Mouse (Mus musculus): ENCODE measurements around the gene Car12. TPM values are rescaled to one million over a fixed set of nuclear protein-coding genes. Genes with fewer than 3 reads are reported as not detected.

Car12 gene
- polyA plus RNA-seq, 1 experiment from 2014 or later: 6.6 TPM

DNA sequence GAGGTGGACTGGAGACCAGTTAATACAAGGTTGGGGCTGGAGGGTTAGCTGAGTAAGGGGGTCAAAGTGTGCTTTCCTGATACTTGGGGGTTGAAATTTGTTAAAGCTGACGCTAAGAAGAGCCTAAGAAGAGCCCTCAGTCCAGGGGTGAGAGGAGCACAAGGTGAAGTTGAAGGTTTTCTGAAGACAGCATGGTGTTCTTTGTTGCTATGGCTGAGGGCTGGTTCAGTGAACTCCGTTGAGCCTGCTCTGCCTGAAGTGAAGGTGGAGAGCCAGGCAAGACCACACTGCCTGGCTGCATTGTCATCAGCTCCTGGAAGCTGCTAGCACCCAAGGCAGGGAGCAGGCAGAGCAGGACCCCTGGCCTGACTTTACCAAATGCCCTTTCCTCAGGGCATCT is 1.9 kb downstream of the Car12 start:
- ATAC-seq (ENCODE audit: low FRiP score, low read depth): no peak
- Histone ChIP-seq H3K36me3 (no peaks in the 10 kb centered on the region), H3K4me1 (replicated peaks) (peaks cover 13% of the 10 kb centered on the region), H3K27me3 (peaks cover 9% of the 10 kb centered on the region; the same call in 1 of the 2 replicates), H3K4me3 (no peak overlapping the region), H3K27ac (replicated peaks) (no peak overlapping the region), H3K4me2 (no peak overlapping the region), H3K9me3 (no peaks in the 10 kb centered on the region), H3K9ac (no peak overlapping the region)
- 76% methylated on average over 2 of the region's 2 CpGs for WGBS

DNA sequence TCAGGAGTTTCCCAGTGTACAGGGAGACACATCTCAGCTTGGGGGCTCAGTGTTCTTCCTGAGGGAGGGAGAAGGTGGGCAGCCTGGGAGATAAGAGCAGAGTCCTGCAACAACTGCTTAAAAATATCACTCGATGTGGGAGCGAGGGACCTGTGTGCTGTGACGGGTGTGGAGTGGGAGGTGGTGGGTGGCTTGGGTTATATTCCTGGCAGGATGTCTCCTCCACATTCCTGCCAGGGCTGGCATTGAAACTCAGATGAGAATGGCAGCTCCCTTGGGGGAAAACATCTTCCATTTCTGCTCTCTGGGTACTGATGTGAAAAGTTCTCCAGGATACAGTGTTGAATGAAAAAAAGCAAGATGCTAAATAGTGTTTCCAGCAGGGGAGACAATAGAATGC is 3.0 kb downstream of the Car12 start:
- 96% methylated on average over 3 of the region's 3 CpGs for WGBS
- Histone ChIP-seq H3K4me2 (no peak overlapping the region), H3K9ac (no peak overlapping the region), H3K27me3 (peaks cover 9% of the 10 kb centered on the region; the same call in 1 of the 2 replicates), H3K4me1 (replicated peaks) (peaks cover 13% of the 10 kb centered on the region), H3K27ac (replicated peaks) (no peak overlapping the region), H3K36me3 (no peaks in the 10 kb centered on the region), H3K4me3 (no peak overlapping the region), H3K9me3 (no peaks in the 10 kb centered on the region)
- ATAC-seq (ENCODE audit: low FRiP score, low read depth): no peak

DNA sequence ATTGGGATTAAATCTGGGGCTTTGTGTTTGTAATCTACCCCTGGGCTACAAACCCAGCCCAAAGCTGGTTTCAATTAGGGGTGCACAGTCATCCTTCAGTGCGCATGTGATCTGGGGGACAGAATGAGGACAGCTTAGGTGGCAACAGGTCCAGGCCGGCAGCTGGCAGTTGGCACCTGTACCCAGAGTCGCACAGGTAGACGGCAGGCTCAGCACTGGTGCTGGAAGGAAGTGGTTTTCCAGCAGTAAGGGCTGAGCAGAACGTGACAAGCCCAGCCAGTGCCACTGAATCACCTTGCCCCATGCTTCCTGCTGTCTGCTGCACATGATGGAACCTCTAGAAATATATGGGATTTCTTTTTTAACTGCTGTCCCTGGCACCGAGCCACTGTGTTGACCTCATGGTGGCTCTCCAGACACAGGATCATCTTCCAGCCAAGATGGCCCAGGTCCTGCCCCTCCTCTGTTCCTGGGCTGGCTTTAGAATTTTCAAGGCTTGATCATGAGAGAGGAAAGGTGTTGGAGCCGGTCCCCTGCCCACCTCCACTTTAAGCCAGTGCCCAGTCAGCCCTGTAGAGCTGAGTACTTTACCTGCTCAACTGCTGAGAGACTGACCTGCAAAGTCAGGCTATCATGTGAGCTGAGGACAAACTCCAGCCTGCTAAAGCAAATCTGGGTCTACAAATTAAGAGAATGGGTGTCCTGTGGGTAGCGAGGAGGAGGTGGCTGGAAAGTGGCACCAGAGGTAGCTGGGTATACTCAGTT is 7.4 kb downstream of the Car12 start:
- Histone ChIP-seq H3K4me1 (replicated peaks) (peaks cover 8% of the 10 kb centered on the region; the same call in 1 of the 2 replicates), H3K9ac (no peak overlapping the region), H3K4me3 (no peak overlapping the region), H3K4me2 (no peak overlapping the region), H3K27ac (replicated peaks) (no peak overlapping the region), H3K27me3 (no peaks in the 10 kb centered on the region), H3K9me3 (no peaks in the 10 kb centered on the region), H3K36me3 (no peaks in the 10 kb centered on the region)
- ATAC-seq (ENCODE audit: low FRiP score, low read depth): no peak
- WGBS: 91% methylated on average over 8 of the region's 8 CpGs

DNA sequence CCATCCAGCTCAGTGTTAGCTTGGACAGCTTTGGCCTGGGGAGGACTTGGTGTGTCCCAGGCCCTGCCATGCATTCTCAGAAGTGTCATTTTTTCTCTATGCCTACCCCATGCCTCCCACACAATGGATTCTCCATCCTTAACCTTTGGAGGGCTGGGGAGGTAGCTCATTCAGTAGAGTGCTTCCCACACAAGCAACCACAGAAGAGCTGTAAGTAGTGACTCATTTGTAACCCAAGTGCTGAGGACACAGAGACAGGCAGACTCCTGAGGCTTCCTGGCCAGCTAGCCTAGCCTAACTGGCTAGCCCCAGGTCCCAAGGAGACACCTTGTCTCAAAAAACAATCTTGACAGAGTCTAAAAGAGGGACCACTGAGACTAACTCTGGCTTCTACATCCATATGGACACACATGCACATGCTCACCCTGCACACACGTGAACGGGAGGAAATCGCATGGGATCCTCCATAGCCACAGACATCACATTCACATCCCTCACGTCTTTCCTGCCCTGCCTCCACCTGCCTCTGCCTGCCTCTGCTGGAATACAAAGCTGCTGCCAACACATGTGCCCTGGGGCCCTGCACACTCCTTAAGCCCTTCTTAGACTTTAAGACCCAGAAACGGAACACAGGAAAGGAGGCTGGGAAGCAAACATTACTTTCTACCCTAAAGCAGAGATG is 8.8 kb downstream of the Car12 start:
- Histone ChIP-seq H3K27me3 (no peaks in the 10 kb centered on the region), H3K4me1 (replicated peaks) (peaks cover 8% of the 10 kb centered on the region; the same call in 1 of the 2 replicates), H3K9ac (no peak overlapping the region), H3K4me2 (no peak overlapping the region), H3K27ac (replicated peaks) (no peak overlapping the region), H3K4me3 (no peak overlapping the region), H3K9me3 (no peaks in the 10 kb centered on the region), H3K36me3 (no peaks in the 10 kb centered on the region)
- ATAC-seq (ENCODE audit: low FRiP score, low read depth): no peak
- WGBS: 77% methylated on average over 5 of the region's 5 CpGs

DNA sequence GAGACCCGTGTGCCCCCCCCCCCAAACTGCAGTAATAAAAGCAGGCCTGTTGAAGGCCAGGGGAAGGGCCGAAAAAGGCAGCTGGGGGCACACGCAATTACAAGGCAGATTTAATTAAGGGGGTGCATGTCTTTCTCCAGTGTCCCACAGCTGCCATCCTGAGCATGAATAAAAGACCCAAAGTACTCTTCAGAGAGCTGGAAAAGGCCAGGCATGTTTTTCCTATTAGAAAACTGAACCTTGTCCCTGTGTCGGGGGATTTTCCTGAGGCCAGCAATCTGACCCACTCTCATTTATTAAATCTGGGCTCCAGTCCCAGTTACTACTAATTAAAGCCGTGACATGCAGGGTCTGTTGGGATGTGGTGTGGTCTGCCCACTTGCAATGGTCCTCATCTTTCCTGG is 9.4 kb downstream of the Car12 start:
- H3K36me3 ChIP-seq: no peaks in the 10 kb centered on the region
- H3K4me3 ChIP-seq: no peak overlapping the region
- H3K9me3 ChIP-seq: no peaks in the 10 kb centered on the region
- whole genome bisulfite sequencing: 40% methylated on average over 5 of the region's 5 CpGs
- H3K9ac ChIP-seq: no peak overlapping the region
- ATAC-seq (ENCODE audit: low FRiP score, low read depth): no peak
- H3K4me1 ChIP-seq (replicated peaks): peaks cover 8% of the 10 kb centered on the region; the same call in 1 of the 2 replicates
- H3K4me2 ChIP-seq: no peak overlapping the region
- no peaks in the 10 kb centered on the region for H3K27me3 ChIP-seq
- H3K27ac ChIP-seq (replicated peaks): no peak overlapping the region

DNA sequence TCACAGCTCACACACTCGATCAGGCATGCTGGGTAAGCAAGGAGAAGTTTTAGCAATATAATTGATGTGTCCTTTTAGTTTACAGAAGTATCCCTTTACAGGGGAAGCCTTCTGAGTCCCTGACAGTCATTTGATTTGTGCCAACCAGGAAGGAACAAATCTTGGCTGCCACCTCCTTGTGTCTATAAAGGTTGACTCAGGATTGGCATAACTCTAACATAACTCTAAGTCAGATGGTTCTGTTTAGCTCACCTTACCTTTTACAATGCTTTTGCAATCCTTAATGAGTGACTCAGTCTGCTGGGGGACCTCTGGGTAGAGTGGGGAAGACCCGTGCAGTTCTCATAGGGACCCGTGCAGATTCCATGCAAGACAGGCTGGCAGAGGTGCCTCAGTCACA is 12.1 kb downstream of the Car12 start:
- H3K9me3 ChIP-seq: no peaks in the 10 kb centered on the region
- no peaks in the 10 kb centered on the region for H3K27me3 ChIP-seq
- WGBS: 87% methylated on average over 3 of the region's 3 CpGs
- H3K4me1 ChIP-seq (replicated peaks): peaks cover 8% of the 10 kb centered on the region; the same call in 1 of the 2 replicates
- H3K9ac ChIP-seq: no peak overlapping the region
- no peak overlapping the region for H3K4me2 ChIP-seq
- no peak for ATAC-seq (ENCODE audit: low FRiP score, low read depth)
- H3K4me3 ChIP-seq: no peak overlapping the region
- H3K27ac ChIP-seq (replicated peaks): no peak overlapping the region
- no peaks in the 10 kb centered on the region for H3K36me3 ChIP-seq

DNA sequence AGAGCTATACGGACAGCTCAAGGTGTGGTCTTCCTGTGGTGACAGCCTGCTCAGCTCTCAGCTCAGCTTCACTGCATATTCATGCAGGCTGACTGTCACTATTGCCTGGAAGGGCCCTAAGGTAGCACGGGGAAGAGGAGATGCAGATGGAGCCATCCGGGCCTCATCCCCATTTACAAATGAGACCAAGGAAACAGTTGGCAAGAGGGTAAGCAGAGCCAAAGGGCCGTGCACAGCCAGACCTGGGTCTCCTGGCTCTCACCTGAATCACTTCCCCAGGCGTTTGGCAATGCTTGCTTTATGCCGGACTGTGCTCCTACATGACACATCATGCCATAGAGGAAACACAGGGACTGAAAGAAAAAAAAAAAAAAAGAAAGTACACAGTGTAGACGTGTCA is 13.8 kb downstream of the Car12 start:
- Histone ChIP-seq H3K9me3 (no peaks in the 10 kb centered on the region), H3K27me3 (no peaks in the 10 kb centered on the region), H3K4me3 (no peak overlapping the region), H3K27ac (replicated peaks) (no peak overlapping the region), H3K36me3 (no peaks in the 10 kb centered on the region), H3K4me2 (no peak overlapping the region), H3K9ac (no peak overlapping the region), H3K4me1 (replicated peaks) (peaks cover 7% of the 10 kb centered on the region; the same call in 1 of the 2 replicates)
- ATAC-seq (ENCODE audit: low FRiP score, low read depth): no peak
- 67% methylated on average over 7 of the region's 7 CpGs for WGBS

DNA sequence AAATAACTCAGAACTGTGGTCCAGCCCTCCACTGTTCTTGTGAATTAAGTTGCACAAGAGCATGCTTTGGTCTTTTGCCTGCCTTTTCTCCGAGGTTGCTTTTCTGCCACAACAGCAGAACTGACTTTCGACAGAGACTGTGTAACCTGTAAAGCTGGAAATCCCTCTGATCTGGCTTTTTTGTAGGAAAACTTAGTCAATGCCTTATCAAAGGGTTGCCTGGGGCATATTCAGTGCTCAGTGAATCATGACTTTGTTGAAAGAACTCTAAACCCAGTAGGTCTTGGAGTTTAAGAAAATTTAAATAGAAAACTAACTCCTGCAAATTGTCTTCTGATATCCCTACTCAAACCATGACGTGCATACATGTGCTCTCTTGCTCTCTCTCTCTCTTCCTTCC is 17.1 kb downstream of the Car12 start:
- 68% methylated on average over 3 of the region's 3 CpGs for WGBS
- H3K4me2 ChIP-seq: no peak overlapping the region
- no peak overlapping the region for H3K27ac ChIP-seq (replicated peaks)
- no peaks in the 10 kb centered on the region for H3K9me3 ChIP-seq
- no peaks in the 10 kb centered on the region for H3K36me3 ChIP-seq
- no peak for ATAC-seq (ENCODE audit: low FRiP score, low read depth)
- H3K4me3 ChIP-seq: no peak overlapping the region
- H3K9ac ChIP-seq: no peak overlapping the region
- peaks cover 12% of the 10 kb centered on the region for H3K4me1 ChIP-seq (replicated peaks)
- no peaks in the 10 kb centered on the region for H3K27me3 ChIP-seq

DNA sequence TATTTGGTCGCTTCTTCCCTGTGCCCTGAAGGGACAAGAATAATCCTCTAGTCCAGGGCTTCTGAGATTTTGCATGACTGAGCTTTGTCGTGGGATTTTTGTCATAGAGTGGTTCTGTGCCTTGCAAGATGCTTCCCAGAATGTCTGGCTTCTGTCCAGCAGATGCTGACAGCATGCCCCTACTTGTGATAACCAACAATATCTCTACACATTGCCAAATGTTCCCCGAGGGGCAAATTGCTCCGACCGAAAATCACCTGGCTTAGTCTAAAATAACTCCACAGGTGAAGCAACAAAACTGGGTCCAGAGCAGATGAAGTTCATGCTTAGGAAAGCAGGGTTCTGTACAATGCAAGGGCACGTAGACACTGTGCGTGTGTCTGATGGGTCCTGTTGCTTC is 17.8 kb downstream of the Car12 start:
- H3K4me3 ChIP-seq: no peak overlapping the region
- no peaks in the 10 kb centered on the region for H3K27me3 ChIP-seq
- H3K4me2 ChIP-seq: no peak overlapping the region
- no peak overlapping the region for H3K9ac ChIP-seq
- no peaks in the 10 kb centered on the region for H3K36me3 ChIP-seq
- no peaks in the 10 kb centered on the region for H3K9me3 ChIP-seq
- no peak overlapping the region for H3K27ac ChIP-seq (replicated peaks)
- ATAC-seq (ENCODE audit: low FRiP score, low read depth): no peak
- peaks cover 12% of the 10 kb centered on the region for H3K4me1 ChIP-seq (replicated peaks)
- WGBS: 77% methylated on average over 7 of the region's 7 CpGs

DNA sequence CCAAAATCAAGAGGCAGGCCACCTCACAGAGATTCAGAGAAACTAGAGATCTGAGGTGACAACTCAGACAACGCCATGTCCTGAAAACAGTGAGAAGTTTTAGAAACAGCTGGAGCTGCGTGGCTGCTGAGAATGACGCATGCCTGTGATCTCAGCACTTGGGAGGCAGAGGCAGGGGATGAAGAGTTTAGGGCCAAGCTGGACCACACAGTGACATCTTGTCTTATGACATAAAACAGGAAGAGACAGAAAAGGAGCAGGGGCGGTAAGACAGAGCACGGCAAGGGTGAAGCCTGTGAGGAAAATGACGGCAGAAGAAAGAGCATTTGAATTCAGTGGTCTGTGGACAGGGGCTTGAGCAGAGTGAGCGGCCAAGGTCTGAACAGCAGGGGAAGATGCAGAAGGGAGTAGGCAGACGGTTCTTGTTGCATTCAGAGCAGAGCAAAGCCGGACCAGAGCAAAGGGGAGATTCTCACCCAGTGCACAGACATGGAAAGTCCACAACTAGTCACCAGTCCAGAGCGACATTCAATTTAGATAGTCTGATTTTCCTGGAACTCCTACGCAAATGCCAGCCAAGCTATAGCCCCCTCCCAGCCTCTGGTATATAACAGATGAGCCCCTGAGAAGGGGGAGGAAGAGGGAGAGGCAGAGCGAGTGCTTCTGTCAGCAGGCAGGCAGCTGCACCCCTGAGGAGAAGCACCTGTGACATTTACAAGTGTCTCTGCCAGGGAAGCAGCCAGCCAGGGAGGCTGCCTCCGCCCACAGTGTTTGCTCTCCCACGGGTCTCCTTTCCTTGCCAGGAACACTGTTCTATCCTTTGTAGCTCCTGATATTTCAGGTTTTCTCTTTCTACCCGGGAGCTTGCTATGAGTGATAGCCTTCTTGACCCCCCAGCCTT is 19.6 kb downstream of the Car12 start:
- H3K27me3 ChIP-seq: no peaks in the 10 kb centered on the region
- H3K36me3 ChIP-seq: no peaks in the 10 kb centered on the region
- ATAC-seq (ENCODE audit: low FRiP score, low read depth): no peak
- 38% methylated on average over 15 of the region's 15 CpGs for WGBS
- no peak overlapping the region for H3K9ac ChIP-seq
- peaks cover 12% of the 10 kb centered on the region for H3K4me1 ChIP-seq (replicated peaks)
- H3K4me2 ChIP-seq: no peak overlapping the region
- H3K27ac ChIP-seq (replicated peaks): no peak overlapping the region
- no peak overlapping the region for H3K4me3 ChIP-seq
- H3K9me3 ChIP-seq: no peaks in the 10 kb centered on the region

DNA sequence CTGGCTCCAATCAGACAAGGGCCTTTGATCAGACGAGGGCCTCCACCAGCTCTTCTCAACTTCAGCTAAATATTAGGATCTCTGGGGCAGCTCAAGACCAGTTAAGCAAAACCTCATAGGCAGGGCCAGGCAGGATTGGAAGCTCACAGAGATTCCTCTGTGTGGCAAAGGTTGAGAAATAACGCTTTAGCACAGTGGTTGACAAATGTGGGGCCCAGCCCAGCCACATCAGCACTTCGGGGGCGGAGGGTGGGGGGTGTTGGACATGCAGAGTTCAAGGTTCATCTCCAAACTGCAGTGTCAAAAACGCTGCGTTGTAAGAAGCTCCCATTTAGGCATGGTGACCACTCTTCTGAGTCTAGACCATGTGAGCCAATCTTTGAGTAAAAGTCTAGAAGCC is 21.1 kb downstream of the Car12 start:
- no peaks in the 10 kb centered on the region for H3K27me3 ChIP-seq
- H3K4me3 ChIP-seq: no peak overlapping the region
- WGBS: 96% methylated on average over 6 of the region's 6 CpGs
- no peak for ATAC-seq (ENCODE audit: low FRiP score, low read depth)
- H3K36me3 ChIP-seq: no peaks in the 10 kb centered on the region
- H3K4me1 ChIP-seq (replicated peaks): peaks cover 12% of the 10 kb centered on the region
- H3K4me2 ChIP-seq: no peak overlapping the region
- no peaks in the 10 kb centered on the region for H3K9me3 ChIP-seq
- no peak overlapping the region for H3K27ac ChIP-seq (replicated peaks)
- no peak overlapping the region for H3K9ac ChIP-seq

DNA sequence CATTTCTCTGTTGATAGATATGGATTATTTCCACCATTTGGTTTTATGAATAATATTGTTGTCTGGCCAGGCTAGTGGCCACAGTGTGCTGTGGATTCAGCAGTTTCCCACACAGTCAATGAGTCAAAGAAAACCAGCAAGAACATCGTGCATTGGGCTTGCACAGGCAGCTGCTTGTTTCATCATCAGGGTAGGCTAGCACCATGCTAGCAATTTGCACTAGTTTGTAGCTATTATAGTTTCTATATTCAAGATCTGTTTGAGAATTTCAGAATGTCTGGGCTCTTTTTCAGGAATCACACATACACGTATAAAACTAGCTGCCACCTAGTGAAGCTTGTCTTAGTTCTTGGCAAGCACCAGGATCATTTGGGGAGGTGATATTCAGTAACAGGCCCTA is 21.6 kb downstream of the Car12 start:
- no peaks in the 10 kb centered on the region for H3K27me3 ChIP-seq
- H3K36me3 ChIP-seq: no peaks in the 10 kb centered on the region
- H3K4me2 ChIP-seq: no peak overlapping the region
- no peak overlapping the region for H3K9ac ChIP-seq
- no peak overlapping the region for H3K27ac ChIP-seq (replicated peaks)
- no peaks in the 10 kb centered on the region for H3K9me3 ChIP-seq
- H3K4me1 ChIP-seq (replicated peaks): peaks cover 12% of the 10 kb centered on the region
- no peak for ATAC-seq (ENCODE audit: low FRiP score, low read depth)
- H3K4me3 ChIP-seq: no peak overlapping the region
- WGBS: 92% methylated on average over 2 of the region's 2 CpGs

All from hindbrain, embryonic 15.5 days (tissue).